Mouse (Mus musculus) cerebellum, adult 2 months (tissue): ENCODE results near the gene Serpina5. TPM values are rescaled to one million over a fixed set of nuclear protein-coding genes. Genes with fewer than 3 reads are reported as not detected.
"Not testable (repeated sequence)": the region's sequence is repeated elsewhere in the genome, so short reads cannot be mapped to it uniquely, and the experiment has no call there.

Source experiments
- DNase-seq, 2 experiments: peaks; one replicate each; pipeline ENCODE4 v3.0.0; 2021
- H3K27ac ChIP-seq: fragments of 200-500 bp; 2 replicates; pipeline ENCODE4 v1.5.1; 2012; ENCODE audit warnings: low read length, control low read depth, inconsistent platforms; ENCODE audit not compliant: insufficient read depth
- H3K27me3 ChIP-seq: fragments of 200-500 bp; 2 replicates; pipeline ENCODE4 v1.6.1; 2012; ENCODE audit warnings: inconsistent platforms, mild to moderate bottlenecking, low read length, moderate library complexity; ENCODE audit not compliant: control insufficient read depth, insufficient read depth
- H3K4me1 ChIP-seq: fragments of 200-500 bp; 2 replicates; pipeline ENCODE4 v1.6.1; 2011; ENCODE audit warnings: low read length; ENCODE audit not compliant: control insufficient read depth, insufficient read depth
- H3K4me3 ChIP-seq: fragments of 200-500 bp; replicated peaks from 2 replicates; pipeline ENCODE3; 2011; ENCODE audit warnings: mild to moderate bottlenecking, low read depth, low read length, control low read depth; ENCODE audit not compliant: insufficient read depth
- CTCF ChIP-seq: fragments of 200-500 bp; IDR thresholded peaks from 2 replicates; pipeline ENCODE4 v1.5.1; 2011; ENCODE audit warnings: low read depth, mild to moderate bottlenecking, control low read depth, low read length, moderate library complexity, borderline replicate concordance; ENCODE audit not compliant: insufficient read depth
- POLR2A ChIP-seq: fragments of 200-500 bp; IDR thresholded peaks from 2 replicates; pipeline ENCODE4 v1.6.1; 2011; ENCODE audit warnings: low read length, control low read depth, borderline replicate concordance; ENCODE audit not compliant: insufficient read depth
- WGBS: fragments of 180-500 bp; shearing (Covaris S2); methylation state at CpG from one replicate; pipeline ENCODE4 v1.1.7; 2018; 5-methylcytosine and 5-hydroxymethylcytosine counted together
- polyA plus RNA-seq: library from polyadenylated mRNA; depleted of rRNA; stranded (reverse); fragments of >200 nt; gene quantifications from 2 replicates; pipeline ENCODE4 v1.2.3, GENCODE M21; 2012

Serpina5 gene
- polyA plus RNA-seq, 1 experiment = not detected

GRCm38 (mm10) chr12:104106919-104107318 lies 6.0 kb downstream of the Serpina5 start:
- TF ChIP-seq CTCF = no peak
- no peak for DNase-seq
- Histone ChIP-seq H3K27ac (no peak overlapping the region), H3K4me1 (no peaks in the 10 kb centered on the region), H3K27me3 (no peaks in the 10 kb centered on the region), H3K4me3 (no peak overlapping the region)

GRCm38 (mm10) chr12:104108507-104108906 lies 7.6 kb downstream of the Serpina5 start:
- WGBS = 84% methylated on average over 2 of the region's 2 CpGs
- TF ChIP-seq CTCF (no peak), POLR2A (no peak)
- Histone ChIP-seq H3K4me3 (no peak overlapping the region), H3K27ac (no peak overlapping the region), H3K27me3 (no peaks in the 10 kb centered on the region), H3K4me1 (no peaks in the 10 kb centered on the region)
- no peak for DNase-seq

- not testable (repeated sequence) for H3K4me3 ChIP-seq, H3K27me3 ChIP-seq, DNase-seq, H3K27ac ChIP-seq, H3K4me1 ChIP-seq
- 76% methylated on average over 11 of the region's 11 CpGs for WGBS
Observed at GRCm38 (mm10) chr12:104112333-104112732, 11.4 kb downstream of the Serpina5 start, which contains the start of gene Serpina3a. Gene Serpina3a (plus strand): TSS chr12:104112724.

GRCm38 (mm10) chr12:104114921-104115579 lies 14.1 kb downstream of the Serpina5 start:
- no peak for TF ChIP-seq CTCF
- no peak for TF ChIP-seq POLR2A
- no peaks in the 10 kb centered on the region for H3K27me3 ChIP-seq
- no peak overlapping the region for H3K4me3 ChIP-seq
- H3K4me1 ChIP-seq = no peaks in the 10 kb centered on the region
- H3K27ac ChIP-seq = no peak overlapping the region
- DNase-seq = no peak
- WGBS = 36% methylated on average over 3 of the region's 3 CpGs

GRCm38 (mm10) chr12:104123097-104123496 lies 22.2 kb downstream of the Serpina5 start:
- no peaks in the 10 kb centered on the region for H3K27me3 ChIP-seq

GRCm38 (mm10) chr12:104123996-104124395 lies 23.1 kb downstream of the Serpina5 start:
- H3K27me3 ChIP-seq = no peaks in the 10 kb centered on the region
- DNase-seq = no peak
- no peak overlapping the region for H3K27ac ChIP-seq
- TF ChIP-seq POLR2A = no peak
- no peak for TF ChIP-seq CTCF
- WGBS = 85% methylated on average over 2 of the region's 2 CpGs
- no peaks in the 10 kb centered on the region for H3K4me1 ChIP-seq
- H3K4me3 ChIP-seq = no peak overlapping the region

More at GRCm38 (mm10) chr12:104123097-104123496, 22.2 kb downstream of the Serpina5 start:
- Histone ChIP-seq H3K4me1 (no peaks in the 10 kb centered on the region), H3K27ac (no peak overlapping the region), H3K4me3 (no peak overlapping the region)
- DNase-seq = no peak
- TF ChIP-seq CTCF (no peak), POLR2A (no peak)
- WGBS = 83% methylated on average over 1 of the region's 1 CpGs

- no peak overlapping the region for H3K4me3 ChIP-seq
- 74% methylated on average over 5 of the region's 5 CpGs for WGBS
- H3K27me3 ChIP-seq = no peaks in the 10 kb centered on the region
- H3K27ac ChIP-seq = no peak overlapping the region
- no peak for DNase-seq
- no peaks in the 10 kb centered on the region for H3K4me1 ChIP-seq
- TF ChIP-seq CTCF (no peak), POLR2A (no peak)
Observed at GRCm38 (mm10) chr12:104125021-104125560, 24.2 kb downstream of the Serpina5 start.

GRCm38 (mm10) chr12:104127696-104128095 lies 26.8 kb downstream of the Serpina5 start, which contains the start of gene Serpina3b:
Gene Serpina3b (plus strand): TSS chr12:104127996.
- H3K4me3 ChIP-seq = no peak within 1 kb of the TSS
- no peaks in the 10 kb centered on the region for H3K27me3 ChIP-seq
- H3K4me1 ChIP-seq = no peaks in the 10 kb centered on the region
- no peak for DNase-seq
- no peak for TF ChIP-seq POLR2A
- TF ChIP-seq CTCF = no peak
- H3K27ac ChIP-seq = no peak within 1 kb of the TSS
- 91% methylated on average over 5 of the region's 5 CpGs for WGBS
